Mouse (Mus musculus) layer of hippocampus, adult 11-12 months (tissue): Measurements from ENCODE around the gene Triml2.

ENCODE experiments used
- DNase-seq: peaks from one replicate; pipeline ENCODE4 v3.0.0; 2022; ENCODE audit warnings: low spot score

Gene Triml2

GRCm38 (mm10) chr8:43180054-43180690 lies at the start of gene Triml2:
Gene Triml2, plus strand, starts transcription at chr8:43180541.
- DNase-seq = no peak

- no peak for DNase-seq
Observed at GRCm38 (mm10) chr8:43141386-43141785, 39.0 kb upstream of the Triml2 start, which contains the start of gene Triml1. Gene Triml1, minus strand, starts transcription at chr8:43141486.

GRCm38 (mm10) chr8:43149307-43149706 lies 31.0 kb upstream of the Triml2 start:
- no peak for DNase-seq

GRCm38 (mm10) chr8:43163255-43163654 lies 17.1 kb upstream of the Triml2 start:
- no peak for DNase-seq

GRCm38 (mm10) chr8:43164453-43164852 lies 15.9 kb upstream of the Triml2 start:
- no peak for DNase-seq

- DNase-seq = no peak
Observed at GRCm38 (mm10) chr8:43168083-43168482, 12.3 kb upstream of the Triml2 start.

GRCm38 (mm10) chr8:43169249-43169755 lies 11.0 kb upstream of the Triml2 start:
- no peak for DNase-seq

- no peak for DNase-seq
Observed at GRCm38 (mm10) chr8:43176766-43177486, 3.4 kb upstream of the Triml2 start.

- DNase-seq = no peak
Observed at GRCm38 (mm10) chr8:43178263-43178662, 2.1 kb upstream of the Triml2 start.

GRCm38 (mm10) chr8:43179189-43179588 lies 1.2 kb upstream of the Triml2 start:
- no peak for DNase-seq

- no peak for DNase-seq
Observed at GRCm38 (mm10) chr8:43182281-43182680, 1.9 kb downstream of the Triml2 start.

GRCm38 (mm10) chr8:43215554-43215953 lies 35.2 kb downstream of the Triml2 start:
- no peak for DNase-seq

GRCm38 (mm10) chr8:43243326-43243725 lies 63.0 kb downstream of the Triml2 start:
- no peak for DNase-seq
